Mouse (Mus musculus) spleen, postnatal 10 days (tissue): ENCODE results near the gene Agpat4.
"Not testable (repeated sequence)": the region's sequence is repeated elsewhere in the genome, so short reads cannot be mapped to it uniquely, and the experiment has no call there.

Experiments used
- DNase-seq, 2 experiments: peaks; one replicate each; pipeline ENCODE4 v3.0.0; 2021 to 2022; ENCODE audit warnings: low spot score in 2 of 2

Gene Agpat4

DNA sequence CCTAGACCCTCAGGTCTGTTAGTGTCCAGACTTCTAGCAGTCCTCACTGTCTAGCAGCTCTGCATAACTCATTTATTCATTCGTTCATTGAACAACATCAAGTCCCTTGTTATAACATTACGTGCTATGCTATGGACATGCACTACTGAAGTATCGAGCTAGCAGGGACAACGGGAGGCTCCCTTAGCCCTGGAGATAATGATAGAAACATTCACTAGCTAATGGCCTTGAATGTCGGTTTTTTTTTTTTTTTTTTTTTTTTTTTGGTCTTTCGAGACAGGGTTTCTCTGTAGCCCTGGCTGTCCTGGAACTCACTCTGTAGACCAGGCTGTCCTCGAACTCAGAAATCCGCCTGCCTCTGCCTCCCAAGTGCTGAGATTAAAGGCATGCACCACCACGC, 3.8 kb downstream of the Agpat4 start:
- DNase-seq: not testable (repeated sequence)

- no peak for DNase-seq
Observed at GRCm38 (mm10) chr17:12123168-12123567, 4.7 kb downstream of the Agpat4 start.

- DNase-seq: no peak
Observed at GRCm38 (mm10) chr17:12127056-12127455, 8.6 kb downstream of the Agpat4 start.

DNA sequence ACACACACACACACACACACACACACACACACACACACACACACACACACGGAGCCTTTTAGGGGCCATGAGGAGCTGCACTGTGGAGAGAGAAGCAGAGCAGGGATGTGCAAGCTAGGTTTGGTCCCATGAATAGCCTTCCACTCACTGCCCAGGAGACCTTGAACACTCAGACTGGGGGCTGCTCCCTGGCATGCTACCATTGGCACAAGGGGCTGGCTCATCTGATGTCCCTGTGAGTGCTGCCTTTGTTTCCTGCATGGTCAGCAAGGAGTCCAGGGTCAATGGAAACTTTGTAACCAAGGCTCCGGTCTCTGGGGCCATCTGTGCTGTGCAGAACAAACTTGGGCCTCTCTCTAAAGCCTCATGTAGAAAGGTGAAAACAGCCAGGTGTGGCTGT, 10.5 kb downstream of the Agpat4 start:
- no peak for DNase-seq

DNA sequence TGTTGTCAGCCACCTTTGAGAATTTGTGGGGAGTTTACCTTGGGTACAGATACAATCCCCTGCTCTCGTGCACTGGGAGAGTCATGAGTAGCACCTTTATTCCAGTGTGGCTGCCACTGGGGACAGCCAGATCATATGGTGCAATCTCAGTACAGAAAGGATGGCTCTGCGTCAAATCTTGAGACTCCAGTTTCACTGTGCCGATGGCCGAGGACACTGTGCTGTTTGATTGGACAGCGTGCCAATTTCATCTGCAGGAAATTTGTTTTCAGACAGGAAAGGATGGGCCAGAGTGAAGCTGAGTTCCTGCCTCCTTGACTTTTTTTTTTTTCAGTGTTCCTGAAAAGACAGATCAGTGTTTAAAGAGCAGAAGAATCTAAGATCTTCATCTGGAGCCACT, 12.7 kb downstream of the Agpat4 start:
- DNase-seq: no peak

- no peak for DNase-seq
Observed at GRCm38 (mm10) chr17:12131581-12131980, 13.1 kb downstream of the Agpat4 start.

DNA sequence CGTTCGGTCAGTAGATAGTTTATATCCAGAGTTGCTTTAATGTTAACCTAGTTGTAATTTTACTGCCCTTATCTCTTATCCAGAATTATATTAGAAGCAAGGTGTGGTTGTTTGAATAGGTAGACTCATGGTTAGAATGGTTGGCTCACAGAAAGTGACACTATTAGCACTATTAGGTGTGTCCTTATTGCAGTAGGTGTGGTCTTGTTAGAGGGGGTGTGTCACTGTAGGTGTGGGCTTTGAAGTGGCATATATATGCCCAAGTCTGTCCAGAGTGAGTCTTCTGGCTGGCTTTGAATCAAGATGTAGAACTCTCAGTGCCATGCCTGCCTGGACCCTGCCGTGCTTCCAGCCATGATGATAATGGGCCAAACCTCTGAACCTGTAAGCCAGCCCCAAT, 14.4 kb downstream of the Agpat4 start:
- no peak for DNase-seq

- DNase-seq: no peak
Observed at GRCm38 (mm10) chr17:12133985-12134384, 15.5 kb downstream of the Agpat4 start.

DNA sequence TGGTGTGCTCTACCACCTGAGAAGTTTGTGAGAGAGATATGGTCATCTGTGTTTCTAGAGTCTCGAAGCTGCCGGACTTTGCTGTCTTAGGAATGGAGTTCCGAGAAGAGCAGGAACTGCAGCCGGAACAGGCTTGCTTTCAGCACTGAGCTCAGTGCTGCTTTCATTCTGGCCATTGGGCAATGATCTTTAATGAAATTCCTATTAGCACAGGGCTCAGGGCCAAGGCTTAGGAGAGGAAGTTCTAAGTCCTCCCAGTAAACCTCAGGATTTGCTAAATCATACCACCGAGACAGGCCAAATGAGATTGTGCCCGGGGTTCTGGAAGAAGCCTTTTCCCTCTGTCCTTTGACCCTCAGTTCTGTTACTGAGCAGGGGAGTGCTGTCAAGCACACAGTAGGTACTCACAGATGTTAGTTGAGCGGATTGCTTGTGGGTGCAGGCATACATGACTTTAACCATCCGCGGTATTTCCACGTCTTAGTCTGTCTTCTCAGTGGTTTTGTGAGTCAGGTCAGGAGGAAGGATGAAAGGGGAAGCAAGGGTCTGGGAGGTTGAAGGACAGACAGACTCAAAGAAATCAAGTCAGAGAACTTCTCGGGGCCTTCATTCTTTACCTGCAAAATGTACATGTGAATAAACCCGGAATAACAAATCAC, 16.6 kb downstream of the Agpat4 start:
- no peak for DNase-seq

DNA sequence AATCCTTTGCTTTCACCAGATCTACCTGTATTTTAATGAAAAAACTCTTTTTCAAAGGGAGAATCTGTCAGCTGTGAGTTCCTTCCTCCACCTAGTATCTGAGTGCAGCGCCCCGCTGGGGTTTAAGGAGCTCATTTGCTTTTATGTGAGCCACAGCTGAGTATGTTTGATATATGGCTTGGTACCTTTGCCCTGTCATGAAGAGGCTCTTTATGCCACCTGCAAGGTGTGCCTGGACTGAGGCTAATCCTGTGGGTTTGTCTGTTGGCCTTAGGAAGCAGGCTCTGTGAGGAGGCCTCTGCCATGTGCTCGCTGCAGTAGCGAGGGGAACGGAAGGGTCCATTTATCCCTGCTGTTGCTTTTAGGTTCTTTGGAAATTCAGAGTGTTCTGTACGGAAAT, 19.9 kb downstream of the Agpat4 start:
- no peak for DNase-seq

DNA sequence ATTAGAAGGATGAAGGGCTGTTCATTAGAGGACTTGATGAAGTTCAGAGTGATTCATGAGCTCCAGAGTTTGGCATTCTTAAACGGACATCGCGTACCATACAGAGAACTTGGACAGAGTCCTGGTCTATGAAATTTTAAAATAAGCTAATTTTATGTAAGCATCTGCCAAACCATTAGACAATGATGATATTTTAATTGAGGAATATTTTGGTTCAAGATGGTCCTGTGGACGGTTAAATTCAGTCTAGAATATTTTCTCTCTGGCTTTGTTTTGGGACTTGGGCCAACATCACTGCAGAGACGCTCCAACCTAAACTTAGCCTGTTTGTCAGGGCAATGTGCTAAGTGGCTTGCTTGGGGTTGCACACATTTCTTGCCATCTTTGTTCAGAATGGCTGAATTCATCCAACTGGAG, 25.5 kb downstream of the Agpat4 start:
- DNase-seq: no peak

DNA sequence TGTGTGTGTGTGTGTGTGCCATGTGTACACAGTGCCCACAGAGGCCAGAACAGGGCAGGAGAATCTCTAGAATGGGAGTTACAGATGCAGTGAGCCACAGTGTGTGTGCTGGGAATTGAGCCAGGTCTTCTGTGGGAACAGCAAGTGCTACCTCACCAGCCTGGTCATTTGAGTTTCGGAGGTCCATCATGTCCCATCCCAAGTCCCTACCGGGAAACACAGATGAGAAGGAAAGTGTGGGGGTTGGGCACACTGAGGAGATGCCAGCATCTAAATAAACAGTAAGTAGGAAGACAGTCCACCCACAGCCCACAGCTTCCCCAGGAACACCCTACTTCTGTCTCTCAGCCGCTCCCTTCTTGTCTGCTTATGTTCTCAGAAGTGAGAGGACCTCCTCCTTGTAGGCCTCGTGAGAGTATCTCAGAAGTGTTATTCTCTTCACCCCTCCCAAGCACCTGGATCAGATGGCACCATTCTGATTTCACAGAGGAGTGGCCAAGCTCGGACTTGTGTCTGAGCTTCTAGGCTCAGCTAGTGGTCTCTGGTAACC, 27.7 kb downstream of the Agpat4 start:
- DNase-seq: no peak

DNA sequence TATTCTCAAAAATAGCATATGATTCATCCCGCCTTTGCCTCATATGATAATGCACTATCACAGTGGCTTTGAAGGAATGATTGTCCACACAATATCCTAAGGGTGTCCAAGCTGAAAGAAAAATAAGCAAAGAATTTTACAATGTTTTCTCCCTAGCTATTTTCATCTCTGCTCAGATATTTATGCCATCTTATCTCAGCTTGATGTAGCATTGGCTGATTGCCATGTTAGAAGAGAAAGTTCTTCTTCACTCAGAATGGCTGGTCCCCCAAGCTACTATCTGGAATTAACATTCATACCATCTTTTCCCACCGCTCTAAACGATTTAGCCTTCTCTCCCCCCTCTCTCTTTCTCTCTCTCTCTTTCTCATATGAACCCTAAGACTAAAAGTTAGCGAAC, 29.3 kb downstream of the Agpat4 start:
- no peak for DNase-seq

GRCm38 (mm10) chr17:12149232-12149861, 30.8 kb downstream of the Agpat4 start:
- peak in 1 of 2 experiments; percentile 48 for DNase-seq

DNA sequence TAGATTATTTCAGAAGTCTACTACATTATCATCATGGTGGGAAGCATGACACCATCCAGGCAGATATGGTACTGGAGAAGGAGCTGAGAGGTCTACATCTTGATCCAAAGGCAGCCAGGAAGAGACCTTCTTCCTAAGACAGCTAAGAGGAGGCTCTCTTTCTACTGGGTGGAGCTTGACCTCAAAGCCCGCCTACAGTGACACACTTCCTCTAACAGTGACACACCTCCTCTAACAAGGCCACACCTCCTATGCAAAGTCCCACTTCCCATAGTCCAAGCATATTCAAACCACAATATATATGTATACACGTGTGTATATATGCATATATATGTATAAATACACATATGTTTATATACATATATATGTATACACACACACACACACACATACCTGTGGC, 32.5 kb downstream of the Agpat4 start:
- DNase-seq: no peak

DNA sequence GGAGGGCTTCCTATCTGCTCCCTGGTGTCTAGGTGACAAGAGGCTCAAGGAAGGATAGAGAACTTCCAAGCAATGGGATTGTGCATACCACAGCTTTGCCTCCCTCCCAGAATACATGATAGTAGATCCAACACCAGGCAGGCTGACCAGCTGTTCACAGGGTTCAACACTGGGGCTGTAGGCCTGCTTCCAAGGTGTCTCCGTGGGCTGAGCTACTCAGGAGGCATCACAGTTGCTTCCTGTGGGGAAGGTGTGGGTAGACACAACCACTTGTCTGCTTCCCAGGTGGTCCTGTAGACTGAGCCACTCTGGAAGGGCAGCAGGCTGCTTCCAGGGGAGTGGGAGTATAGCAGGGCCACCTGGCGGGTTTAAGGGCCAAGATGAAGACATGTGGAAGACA, 35.8 kb downstream of the Agpat4 start:
- no peak for DNase-seq

- DNase-seq: no peak
Observed at GRCm38 (mm10) chr17:12155236-12155635, 36.7 kb downstream of the Agpat4 start.

DNA sequence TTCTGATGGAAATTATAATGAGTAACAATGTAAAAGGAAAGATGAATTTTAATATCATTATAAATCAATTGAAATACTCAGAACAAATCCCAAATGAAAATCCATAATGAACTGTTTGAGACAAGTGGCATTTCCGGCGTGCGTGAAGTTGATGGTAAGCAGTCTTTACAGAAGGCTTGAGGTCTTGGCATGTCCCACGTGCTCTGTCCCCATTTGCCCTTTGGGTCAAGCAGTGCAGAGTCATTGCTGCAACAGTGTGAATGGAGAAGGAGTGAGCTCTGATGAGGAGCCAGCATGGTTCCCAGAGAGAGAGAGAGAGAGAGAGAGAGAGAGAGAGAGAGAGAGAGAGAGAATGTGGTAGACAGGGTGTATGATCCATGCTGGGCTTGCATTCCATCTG, 37.4 kb downstream of the Agpat4 start:
- no peak for DNase-seq

DNA sequence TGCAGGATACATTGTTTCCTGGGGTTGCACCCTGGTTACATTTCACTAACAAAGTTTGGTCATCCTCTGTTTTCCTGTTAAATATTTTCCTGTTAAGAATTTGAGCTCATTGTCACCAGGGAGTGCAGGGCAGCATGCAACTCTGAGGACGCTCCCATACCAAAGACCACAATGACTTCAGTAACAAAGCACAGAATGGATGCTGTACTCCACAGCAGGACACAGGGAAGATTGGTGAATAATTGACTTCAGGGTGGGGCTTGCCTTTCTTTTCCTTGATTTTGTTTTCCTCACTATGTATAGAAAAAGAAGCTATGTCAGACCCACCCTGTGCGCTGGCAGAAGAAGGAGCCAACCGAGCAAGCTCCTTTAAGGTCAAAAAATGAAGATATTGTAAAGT, 38.2 kb downstream of the Agpat4 start:
- no peak for DNase-seq

GRCm38 (mm10) chr17:12157203-12157602, 38.7 kb downstream of the Agpat4 start:
- no peak for DNase-seq

DNA sequence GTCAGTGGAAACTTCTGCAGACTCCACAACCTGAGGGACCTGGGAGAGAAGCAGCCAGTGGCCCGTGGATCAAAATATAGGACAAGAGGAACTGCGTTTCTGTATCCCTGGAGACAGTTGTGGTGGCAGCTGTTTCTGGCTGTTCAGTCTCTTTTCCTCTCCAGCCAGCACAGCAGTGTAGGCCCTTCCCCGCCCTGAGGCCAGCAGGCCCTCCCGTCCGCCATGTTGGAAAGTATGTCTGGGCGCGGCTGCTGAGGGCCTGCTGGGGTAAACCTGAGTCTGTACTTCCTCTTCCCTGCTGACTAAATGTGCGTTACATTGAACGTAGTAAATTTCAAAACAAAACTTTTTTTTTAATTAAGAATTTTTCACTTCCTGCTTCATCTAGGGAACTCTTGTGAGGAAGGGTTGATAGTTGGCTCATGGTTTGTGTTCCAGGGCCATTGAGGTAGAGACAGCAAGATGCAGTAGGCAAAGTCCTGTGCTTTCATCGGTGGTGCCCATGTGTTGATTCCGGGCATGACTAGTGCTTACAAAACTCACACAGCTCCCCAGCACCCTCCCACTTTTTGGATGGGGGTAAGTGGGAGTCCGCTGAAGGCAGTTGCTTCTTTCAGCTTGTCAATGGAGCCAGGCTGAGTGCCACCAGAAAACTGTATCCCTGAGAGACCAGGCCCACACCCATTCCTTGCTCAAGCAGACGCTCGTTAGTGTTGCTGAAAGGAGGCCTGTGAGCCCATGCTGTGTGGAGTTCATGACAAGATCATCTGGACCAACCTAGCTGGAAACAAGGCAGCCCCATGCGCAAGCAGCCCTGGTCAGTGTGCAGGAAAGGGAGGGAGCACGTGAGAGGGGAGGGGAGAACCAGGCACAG, 40.9 kb downstream of the Agpat4 start:
- DNase-seq: peak in 1 of 2 experiments; percentile 54

DNA sequence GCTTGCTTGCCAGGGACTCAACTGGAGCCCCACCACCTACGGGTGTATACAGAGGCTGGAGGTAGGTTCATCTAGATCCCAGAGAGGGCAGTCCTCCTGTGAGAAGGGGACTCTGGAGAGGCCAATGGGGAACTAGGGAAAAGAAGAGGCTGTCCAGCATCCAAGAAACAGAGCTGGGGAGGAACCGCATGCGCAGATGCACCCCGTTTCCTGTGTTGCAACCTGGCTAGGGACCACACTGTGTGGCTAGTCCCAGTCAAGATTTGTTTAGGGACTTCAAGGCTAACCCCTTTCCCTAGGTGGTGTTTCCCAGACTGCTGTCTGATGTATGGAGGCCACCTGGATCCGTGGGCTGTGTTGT, 41.5 kb downstream of the Agpat4 start:
- no peak for DNase-seq

- no peak for DNase-seq
Observed at GRCm38 (mm10) chr17:12160540-12160939, 42.0 kb downstream of the Agpat4 start.
